Mouse (Mus musculus) ovary, adult 18-20 months (tissue): ENCODE results near the gene Treh.
"Not testable (repeated sequence)": the region's sequence is repeated elsewhere in the genome, so short reads cannot be mapped to it uniquely, and the experiment has no call there.

Source experiments
- DNase-seq: peaks from one replicate; pipeline ENCODE4 v3.0.0; 2022; ENCODE audit warnings: low spot score, mixed read lengths

The Treh gene

DNA sequence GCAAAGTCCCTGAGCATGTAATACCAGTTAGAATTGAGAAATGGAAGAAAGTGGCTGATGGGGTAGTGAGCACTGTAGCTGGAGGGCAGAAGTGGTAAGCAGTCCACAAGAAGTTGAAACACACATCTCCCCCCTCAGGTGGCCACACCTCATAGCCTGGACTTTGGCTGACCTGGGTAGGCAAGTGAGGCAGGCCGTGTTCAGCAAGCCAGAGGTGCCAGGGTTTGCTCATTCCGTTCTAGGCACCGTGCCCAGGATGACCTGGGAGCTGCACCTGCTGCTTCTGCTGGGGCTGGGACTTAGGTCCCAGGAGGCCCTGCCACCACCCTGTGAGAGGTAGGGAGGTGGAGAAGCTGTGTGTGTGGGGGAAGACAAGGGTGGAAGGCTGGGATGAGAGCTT is at the start of gene Treh:
Gene Treh, plus strand, starts transcription at position 229 of the 400 bp plus-strand sequence.
- DNase-seq = no peak

DNA sequence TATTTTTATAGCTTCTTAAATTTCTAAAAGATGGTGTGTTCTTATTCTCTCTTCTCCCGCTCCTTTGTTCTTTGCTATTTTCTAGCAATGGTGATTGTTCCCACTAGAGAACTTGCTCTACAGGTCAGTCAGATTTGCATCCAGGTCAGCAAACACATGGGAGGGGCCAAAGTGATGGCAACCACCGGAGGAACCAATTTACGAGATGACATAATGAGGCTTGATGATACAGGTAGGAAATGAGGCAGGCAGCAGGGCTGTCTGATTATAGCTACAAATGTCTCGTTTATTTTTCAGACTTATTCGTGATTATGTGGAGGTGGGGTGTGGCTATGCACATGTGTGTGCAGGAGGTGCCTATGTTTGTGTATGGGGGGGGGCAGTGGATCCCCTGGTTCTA is 48.6 kb upstream of the Treh start:
- DNase-seq = no peak

DNA sequence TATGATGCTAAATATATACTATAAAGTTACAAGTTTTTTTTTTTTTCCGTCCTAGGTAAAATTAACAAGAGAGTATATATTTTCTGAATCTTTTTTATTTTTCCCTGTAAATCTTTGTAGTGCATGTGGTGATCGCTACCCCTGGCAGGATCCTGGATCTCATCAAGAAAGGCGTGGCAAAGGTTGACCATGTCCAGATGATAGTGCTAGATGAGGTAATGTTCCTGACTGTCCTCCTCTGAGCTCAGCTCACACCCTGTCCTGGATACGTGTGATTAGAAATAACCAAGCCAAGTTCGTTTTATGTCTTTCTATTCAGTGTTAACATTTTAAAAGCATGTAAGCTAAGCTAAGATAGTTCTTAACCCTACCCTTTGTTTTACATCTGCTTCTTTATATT is 46.8 kb upstream of the Treh start:
- DNase-seq = no peak

DNA sequence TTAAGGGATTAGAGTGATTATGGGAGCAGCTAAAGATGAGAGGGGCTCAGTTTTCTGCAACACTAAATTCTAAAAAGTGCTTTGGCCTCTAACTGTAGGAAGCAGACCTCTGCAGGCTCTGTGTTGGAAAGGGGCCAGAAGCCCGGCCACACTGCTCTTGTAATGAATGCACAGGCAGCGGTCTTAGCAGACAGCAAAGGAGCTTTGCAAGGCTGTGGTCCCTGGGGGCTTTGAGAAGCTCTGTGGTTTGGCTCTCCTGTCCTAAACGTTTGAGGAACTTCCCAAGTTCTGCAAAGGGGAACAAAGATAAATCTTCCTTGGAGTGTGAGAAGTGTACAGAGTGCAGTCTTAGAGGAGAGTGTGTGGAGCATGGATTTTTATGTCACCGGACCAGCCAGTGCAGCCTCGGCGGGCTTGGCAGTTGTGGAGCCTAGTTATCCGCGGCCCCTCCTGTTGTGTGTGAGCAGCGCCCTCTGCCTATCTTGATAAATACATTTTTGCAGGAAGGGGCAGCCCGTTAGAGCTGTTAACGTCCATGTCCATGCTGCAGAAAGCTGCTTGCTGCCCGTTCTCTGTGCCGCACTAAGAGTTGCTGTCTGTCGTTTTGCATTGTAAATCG is 35.4 kb upstream of the Treh start:
- DNase-seq = no peak

DNA sequence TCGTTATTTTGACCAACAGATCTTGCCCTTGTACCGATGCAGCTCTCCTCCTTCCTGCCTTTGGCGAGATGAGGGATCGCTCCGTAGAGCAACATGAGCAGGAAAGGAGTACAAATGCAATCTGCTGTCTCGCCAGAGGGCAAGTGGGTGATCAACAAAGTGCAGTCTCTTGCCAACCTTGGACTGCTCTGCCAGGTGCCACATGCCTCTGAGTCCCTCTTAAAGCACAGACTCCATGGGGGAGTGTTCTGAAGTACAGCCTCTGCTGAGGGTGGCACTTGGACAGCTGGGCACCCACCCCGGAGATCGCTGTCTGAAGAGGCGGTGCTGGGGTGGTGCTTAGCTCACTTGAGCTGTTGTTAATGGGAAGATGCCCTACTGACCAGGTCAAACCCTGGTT is 34.3 kb upstream of the Treh start:
- DNase-seq = not testable (repeated sequence)

DNA sequence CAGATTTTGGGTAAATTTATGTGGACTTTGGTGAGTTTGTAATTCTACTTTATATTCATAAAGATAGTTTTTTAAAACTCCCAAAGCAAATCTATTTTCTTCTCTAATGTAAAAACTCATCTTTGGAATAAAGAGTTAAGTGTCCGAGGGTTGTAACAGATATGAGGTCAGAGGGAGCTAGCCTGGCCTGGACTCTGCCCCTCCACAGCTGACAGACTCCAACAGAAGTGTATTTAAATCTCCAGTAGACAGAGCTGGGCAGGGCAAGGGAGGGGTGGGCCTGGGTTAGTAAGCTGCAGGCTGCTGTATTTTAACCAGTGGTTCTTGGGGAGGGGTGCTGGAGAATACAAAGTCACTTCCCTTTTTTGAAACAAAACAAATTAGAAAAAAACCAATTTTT is 33.0 kb upstream of the Treh start:
- not testable (repeated sequence) for DNase-seq

DNA sequence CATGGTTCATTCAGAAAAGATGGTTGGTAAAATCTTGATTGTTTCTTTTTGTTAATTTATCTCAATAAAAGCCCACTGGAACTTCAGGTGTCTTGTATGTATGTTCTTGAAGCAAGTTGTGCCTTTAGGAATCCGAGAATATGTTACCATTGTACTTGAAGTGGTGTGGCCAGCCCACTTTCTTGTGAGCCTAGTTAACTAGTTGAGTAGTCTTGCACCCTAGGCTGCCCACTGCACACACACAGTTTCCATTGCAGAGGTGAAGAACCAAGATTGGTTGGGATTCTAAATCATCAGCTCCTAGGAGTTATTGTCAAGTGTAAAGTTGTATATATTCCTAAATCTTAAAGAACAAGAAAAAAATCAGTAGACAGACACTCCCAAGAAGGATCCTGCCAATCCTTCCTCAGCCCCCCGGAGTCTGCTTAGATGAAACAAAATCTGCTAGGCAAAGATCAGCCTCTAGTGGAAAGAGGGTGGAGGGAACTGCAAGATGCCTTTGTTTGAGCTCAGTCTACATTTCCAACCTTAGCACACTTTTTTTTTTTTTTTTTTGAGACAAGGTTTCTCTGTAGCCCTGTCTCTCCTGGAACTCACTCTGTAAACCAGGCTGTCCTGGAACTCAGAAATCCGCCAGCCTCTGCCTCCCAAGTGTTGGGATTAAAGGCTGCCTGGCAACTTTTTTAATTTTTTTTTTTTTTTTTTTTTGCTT is 32.2 kb upstream of the Treh start:
- no peak for DNase-seq

DNA sequence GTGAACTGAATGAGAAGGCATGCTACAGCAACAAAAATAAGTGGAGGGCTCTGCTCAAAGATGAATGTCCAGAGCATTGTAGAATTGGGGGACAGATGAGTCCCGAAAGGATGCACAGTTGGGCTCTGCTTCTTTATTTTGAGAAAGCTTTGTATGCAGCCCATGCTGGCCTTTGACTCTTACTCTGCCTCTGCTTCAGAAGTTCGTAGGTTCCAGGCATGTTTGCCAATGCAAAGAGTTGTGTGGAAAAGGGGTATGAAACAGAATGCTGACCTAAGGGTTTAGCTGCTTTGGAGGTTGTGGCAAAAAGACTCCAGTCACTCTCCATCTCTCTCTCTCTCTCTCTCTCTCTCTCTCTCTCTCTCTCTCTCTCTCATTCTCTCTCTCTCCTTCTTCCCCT is 31.4 kb upstream of the Treh start:
- DNase-seq = no peak

DNA sequence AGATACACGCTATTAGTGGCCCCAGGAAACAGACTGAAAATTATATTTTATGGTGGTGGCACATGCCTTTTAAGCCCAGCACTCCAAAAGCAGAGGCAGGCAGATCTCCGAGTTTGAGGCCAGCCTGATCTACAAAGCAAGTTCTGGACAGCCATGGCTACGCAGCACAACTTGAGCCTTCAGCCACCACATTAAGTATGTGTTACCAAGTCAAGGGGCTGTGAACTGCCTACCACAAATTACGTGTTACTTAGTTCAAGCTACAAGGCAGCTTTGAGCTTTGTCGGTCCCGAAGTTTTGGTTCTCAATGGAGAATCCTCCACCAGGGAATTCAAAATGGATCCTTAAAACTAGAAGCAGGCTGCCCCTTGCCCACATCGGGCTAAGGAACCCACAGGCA is 29.9 kb upstream of the Treh start:
- no peak for DNase-seq

DNA sequence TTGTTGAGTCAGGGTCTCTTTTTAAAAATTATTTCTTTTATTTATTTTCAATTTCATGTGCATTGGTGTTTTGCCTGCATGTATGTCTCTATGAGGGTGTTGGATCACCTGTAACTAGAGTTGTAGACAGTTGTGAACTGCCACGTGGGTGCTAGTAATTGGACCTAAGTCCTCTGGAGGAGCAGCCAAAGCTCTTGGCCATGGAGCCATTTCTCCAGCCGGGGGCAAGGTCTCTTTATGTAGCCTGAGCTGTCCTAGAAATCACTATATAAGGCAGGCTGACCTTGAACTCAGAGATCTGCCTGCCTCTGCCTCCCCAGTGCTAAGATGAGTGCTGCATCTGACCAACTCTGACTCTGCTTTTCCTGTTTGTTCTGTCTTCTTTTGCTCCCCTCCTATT is 28.8 kb upstream of the Treh start:
- no peak for DNase-seq

DNA sequence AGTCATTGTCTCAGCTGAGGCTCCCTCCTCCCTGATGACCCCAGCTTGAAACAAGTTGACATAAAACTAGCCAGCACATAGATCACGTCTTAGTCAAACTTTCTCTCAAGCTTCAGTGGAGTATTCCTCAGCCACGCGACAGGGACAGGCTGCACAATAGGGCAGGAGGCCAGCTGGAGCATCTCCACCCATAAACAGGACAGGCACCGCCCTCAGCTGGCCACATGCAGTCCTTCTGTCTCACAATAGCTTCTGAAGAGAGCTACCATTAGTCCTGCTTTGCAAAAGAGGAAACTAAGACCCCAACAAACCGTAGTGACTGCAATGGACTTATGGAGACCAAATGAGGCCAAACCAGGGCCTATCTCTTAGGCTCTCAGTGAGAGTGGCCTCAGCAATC is 27.6 kb upstream of the Treh start:
- no peak for DNase-seq

DNA sequence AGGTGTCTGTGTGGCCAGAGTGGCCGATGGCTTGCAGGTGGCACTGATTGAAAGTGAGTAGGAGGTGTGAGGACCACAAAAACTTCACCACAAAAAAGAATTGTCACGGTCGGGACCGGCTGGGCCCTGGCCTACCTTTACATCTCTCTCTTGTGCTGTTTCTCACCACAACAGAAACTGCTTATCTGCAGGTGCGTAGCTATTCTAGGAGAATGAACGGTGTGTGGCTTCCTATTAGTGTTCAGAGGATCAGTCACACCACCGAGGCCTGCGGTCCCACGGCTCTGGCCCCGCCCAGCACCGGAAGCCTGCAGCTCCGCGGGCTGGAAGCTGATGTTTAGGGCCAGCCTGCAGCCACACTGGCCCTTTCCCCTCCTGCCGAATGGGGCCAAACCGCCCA is 27.1 kb upstream of the Treh start:
- no peak for DNase-seq

DNA sequence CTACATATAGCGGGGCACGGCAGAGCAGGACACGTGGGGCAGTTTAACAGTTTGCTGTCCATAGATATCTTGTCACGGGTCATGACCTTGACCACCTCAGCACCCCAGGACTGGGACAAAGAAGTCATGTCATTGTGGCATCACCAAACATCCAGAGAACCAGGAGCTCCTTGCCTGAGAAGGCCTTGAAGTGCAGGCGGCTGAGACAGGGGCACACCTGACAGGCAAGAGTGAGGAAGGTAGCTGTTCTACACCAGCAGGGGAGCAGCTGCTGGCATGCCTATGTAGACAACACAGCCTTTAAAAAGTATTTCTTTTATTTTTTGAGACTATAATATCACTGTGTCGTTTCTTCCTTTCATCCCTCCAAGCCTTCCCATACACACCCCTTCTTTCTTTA is 26.7 kb upstream of the Treh start:
- DNase-seq = no peak

DNA sequence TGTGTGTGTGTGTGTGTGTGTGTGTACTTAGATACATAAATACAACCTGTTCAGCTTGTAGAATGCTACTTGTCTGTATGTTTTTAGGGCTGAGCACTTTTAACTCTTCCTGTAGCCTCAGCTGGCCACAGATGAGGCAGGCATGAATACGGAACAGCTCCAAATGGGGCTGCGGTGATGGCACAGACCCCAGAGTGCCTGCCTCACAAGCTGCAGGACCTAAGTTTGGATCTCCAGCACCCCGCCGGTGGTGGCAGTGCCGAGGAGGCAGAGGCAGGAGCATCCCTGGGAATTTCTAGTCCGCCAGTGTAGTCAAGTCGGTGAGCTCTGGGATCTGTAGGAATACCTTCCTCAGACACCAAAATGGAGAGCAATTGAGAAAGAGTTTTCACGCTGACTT is 26.0 kb upstream of the Treh start:
- DNase-seq = no peak

DNA sequence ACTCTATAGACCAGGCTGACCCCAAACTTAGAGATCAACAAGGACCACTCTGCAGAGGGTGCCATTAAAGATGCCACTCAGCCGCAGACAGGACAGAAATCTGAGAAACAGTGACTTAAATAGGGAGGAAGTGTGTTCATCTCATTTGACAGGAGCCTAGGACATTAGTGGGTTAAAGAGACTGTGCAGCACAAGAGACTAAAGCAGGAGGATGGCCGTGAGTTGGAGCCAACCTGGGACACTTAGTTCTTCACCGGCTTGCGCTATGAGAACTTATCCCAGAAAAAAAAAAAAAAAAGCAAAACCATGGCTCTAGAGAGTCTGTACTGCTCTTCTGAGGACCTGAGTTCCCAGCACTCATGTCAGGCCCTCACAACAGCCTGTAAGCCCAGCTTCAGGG is 25.4 kb upstream of the Treh start:
- DNase-seq = no peak

DNA sequence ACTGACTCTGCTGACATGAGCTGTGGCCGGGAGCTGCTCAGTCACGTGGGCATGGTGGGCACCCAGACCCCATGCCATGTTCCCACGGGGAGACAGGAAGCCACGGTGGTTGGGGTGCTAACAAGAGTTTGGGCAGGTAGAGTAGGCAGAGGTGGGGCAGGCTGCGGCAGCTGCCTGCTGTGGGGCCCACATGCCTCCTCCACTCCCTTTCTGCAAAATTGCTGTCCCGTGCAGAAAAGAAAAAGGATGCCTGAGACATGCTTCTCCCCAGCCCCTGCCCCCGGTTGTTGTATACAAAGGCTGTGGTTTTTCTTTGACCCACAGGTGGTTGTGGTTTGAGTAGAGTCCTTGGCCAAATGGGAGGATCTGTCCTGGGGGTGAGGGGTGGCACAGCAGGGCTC is 24.2 kb upstream of the Treh start:
- no peak for DNase-seq

DNA sequence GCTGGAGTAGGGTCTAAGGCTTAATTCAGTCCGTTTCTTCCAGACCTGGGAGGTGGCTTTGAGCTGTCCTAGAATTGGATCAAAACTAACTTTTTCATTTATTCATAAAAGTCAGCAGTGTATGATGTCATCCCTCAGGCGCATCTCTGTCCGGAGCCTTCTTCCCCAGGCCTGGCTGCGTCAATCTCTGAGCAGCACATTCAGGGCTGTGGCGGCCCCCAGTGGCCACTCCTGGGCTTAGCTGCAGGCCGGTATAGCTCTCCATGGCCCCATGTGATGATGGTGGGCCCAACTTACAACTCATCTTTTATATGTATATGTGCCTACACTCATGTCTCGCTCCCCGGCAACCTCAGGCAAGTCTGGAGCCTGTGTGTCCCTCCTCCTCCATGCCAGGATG is 21.0 kb upstream of the Treh start:
- DNase-seq = no peak

DNA sequence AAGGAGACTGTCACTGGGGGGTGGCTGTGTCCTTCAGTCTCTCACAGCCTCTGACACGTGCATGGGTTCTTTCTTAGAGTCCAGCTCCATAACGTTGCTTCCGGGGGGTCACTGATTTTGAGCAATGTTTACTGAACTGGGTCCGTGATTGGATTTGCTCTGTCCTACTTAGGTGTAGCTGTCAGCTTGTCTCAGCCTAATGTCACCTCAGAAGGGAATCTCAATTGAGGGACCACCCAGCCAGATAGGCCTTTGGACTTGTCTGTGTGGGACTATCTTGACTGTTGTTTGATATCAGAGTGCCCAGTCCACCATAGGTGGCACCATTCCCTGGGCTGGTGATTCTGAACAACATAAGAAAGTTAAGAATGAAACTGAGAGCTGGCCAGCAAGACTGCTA is 19.1 kb upstream of the Treh start:
- DNase-seq = no peak

DNA sequence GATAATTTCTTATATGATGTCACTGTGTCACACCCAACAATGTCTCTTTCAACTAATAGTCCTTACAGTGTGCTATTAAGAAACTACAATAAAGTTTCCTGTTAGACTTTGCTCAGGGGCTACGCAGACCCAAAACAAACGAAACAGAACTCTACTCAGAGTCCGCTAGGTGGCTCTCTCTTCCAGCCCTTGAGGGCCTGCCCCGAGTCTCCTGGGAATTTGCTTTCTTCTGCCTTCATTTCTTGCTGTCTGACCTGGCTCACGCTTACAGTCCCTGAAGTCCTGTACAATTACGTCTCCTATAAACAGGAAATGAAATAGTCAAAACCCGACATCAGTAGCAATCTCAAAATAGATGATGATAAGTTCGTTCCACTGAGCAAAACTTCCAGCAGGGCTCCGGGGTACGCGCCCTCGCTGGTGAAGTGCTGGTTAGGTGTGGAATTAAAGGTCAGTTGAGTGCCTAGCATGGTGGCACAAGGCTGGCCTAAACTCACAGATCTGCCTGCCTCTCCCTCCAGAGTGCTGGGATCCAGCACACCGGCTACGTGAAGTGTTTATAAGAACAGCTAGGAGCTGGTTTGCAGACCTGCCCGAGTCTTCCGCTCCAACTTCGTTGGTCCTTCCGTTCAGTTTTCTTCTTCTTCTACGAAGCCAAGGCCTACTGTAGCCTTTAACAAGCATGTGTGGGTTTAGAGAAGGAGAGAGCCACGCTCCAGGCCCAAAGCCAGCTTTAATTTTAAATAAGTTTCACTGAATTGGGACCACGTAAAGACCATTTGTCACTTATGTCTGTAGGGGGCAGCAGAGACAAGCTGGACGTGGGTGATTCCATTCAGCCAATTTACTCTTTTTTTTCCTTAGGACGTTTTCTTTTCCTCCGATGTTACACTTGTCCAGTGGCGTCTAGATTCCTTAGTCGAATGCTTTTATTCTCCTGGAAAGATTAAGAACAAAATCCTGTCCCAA is 17.7 kb upstream of the Treh start:
- DNase-seq = no peak

DNA sequence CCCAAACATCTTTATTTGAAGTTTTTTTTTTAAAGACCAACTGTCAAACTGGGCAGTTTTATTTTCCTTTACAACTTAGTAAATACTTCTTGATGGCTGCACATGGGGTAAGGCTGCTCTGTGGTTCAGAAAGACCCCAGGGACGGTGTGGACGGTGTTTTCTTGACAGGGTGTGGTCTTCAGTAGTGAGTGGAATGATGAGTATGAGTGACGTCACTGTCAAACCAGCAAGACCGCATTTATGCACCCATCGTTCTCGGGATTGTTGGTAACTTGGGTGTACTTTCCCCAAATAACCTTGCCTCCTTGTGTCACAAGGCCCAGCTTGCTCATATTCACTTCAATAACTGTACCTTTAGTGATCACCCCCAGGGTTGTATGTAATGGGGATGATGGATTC is 9.3 kb upstream of the Treh start:
- no peak for DNase-seq

DNA sequence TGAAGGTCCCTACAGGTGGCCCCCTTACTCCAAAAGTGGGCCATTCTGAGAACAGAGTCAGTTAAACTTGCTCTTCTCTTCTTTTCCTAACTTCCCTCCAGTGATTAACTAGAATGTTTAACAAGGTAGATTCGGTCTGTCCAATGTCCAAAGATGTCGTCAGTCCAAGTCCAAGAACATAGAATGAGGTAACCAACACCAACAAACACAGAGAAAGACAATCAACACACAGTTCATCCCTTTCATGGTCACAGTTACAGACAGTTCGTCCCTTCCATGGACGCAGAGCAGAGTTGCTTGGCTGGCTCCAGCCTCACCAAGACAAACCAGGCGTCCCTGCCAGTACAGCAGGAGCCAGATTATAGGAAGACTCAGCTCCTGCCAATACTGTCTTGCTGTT is 1.6 kb upstream of the Treh start:
- no peak for DNase-seq

DNA sequence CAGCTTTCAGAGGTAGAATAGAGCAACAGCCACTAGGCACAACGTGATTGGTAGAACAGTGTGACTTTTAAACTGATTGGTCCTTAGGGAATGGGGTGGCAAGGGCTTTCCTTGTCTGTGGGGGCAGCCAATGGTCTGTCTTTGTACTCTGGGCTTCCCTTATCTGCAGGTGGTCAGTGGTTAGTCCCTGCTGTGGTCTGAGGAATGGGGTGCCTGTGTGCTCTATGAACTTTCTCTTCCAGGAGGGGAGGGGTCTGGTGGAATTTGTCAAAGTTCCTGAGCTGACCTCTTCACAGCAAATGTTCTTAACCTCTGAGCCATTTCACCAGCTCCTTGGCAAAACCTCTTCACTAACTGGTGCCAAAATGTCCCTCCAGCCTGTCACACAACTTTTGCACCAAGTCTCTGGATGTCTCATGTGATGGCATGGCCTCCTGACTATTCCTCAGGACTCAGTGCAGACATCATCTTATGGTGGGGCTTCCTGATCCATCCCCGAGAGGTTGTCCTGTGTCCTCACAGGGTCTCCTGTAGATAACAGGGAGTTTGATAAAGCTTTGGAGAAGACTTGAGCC is 655 bp upstream of the Treh start:
- DNase-seq = no peak
